Mouse (Mus musculus) midbrain, embryonic 14.5 days (tissue): ENCODE results near the gene Exosc5. TPM values are rescaled to one million over a fixed set of nuclear protein-coding genes. Genes with fewer than 3 reads are reported as not detected.
A peak's percentile ranks its signal among the peaks of the same experiment; 100 is the strongest.

Experiments used
- ATAC-seq: fragments of 200-750 bp; cut with Nextera tagmentation; 2 replicates; pipeline ENCODE4 v1.8.0; 2017; ENCODE audit warnings: moderate number of reproducible peaks, moderate library complexity; ENCODE audit not compliant: low FRiP score, low TSS enrichment
- DNase-seq: peaks from one replicate; pipeline ENCODE4 v3.0.0-alpha.2; 2015
- H3K27ac ChIP-seq: fragments of 300-500 bp; sonication (generic); replicated peaks from 2 replicates; pipeline ENCODE4 v1.5.1; 2014; ENCODE audit warnings: mild to moderate bottlenecking, low read depth, low read length, moderate library complexity
- H3K27me3 ChIP-seq: fragments of 300-500 bp; sonication (generic); 2 replicates; pipeline ENCODE4 v1.6.1; 2014; ENCODE audit warnings: low read length, control low read depth, mixed read lengths; ENCODE audit not compliant: control insufficient read depth, insufficient read depth
- H3K36me3 ChIP-seq: fragments of 300-500 bp; sonication (generic); 2 replicates; pipeline ENCODE4 v1.6.1; 2014; ENCODE audit warnings: low read length, control low read depth; ENCODE audit not compliant: control insufficient read depth, insufficient read depth
- H3K4me1 ChIP-seq: fragments of 300-500 bp; sonication (generic); 2 replicates; pipeline ENCODE4 v1.6.1; 2014; ENCODE audit warnings: mild to moderate bottlenecking, antibody characterized with exemption, low read length, control low read depth; ENCODE audit not compliant: control insufficient read depth, insufficient read depth
- H3K4me2 ChIP-seq: fragments of 300-500 bp; sonication (generic); 2 replicates; pipeline ENCODE4 v1.6.1; 2014; ENCODE audit warnings: mild to moderate bottlenecking, low read length, moderate library complexity
- H3K4me3 ChIP-seq: fragments of 300-500 bp; sonication (generic); replicated peaks from 2 replicates; pipeline ENCODE4 v1.5.1; 2014; ENCODE audit warnings: low read depth, low read length
- H3K9ac ChIP-seq: fragments of 300-500 bp; sonication (generic); replicated peaks from 2 replicates; pipeline ENCODE4 v1.6.1; 2014; ENCODE audit warnings: mild to moderate bottlenecking, low read length, moderate library complexity
- H3K9me3 ChIP-seq: fragments of 300-500 bp; sonication (generic); 2 replicates; pipeline ENCODE4 v1.6.1; 2016; ENCODE audit warnings: low read length, control low read depth, mixed read lengths; ENCODE audit not compliant: control insufficient read depth
- WGBS: fragments of 180-500 bp; shearing (Covaris S2); extraction: QIAGEN DNeasy Blood & Tissue Kit; methylation state at CpG from one replicate; pipeline ENCODE4 v1.1.7; 2014; 5-methylcytosine and 5-hydroxymethylcytosine counted together
- polyA plus RNA-seq: library from polyadenylated mRNA; unstranded; fragments of >200 nt; fragmentation: Nextera tagmentation; extraction: Ambion mirVana; gene quantifications from 2 replicates; pipeline ENCODE4 v1.2.1, GENCODE M21; 2014

The Exosc5 gene
- polyA plus RNA-seq, 1 experiment from 2014 or later, result 41.3 TPM

DNA sequence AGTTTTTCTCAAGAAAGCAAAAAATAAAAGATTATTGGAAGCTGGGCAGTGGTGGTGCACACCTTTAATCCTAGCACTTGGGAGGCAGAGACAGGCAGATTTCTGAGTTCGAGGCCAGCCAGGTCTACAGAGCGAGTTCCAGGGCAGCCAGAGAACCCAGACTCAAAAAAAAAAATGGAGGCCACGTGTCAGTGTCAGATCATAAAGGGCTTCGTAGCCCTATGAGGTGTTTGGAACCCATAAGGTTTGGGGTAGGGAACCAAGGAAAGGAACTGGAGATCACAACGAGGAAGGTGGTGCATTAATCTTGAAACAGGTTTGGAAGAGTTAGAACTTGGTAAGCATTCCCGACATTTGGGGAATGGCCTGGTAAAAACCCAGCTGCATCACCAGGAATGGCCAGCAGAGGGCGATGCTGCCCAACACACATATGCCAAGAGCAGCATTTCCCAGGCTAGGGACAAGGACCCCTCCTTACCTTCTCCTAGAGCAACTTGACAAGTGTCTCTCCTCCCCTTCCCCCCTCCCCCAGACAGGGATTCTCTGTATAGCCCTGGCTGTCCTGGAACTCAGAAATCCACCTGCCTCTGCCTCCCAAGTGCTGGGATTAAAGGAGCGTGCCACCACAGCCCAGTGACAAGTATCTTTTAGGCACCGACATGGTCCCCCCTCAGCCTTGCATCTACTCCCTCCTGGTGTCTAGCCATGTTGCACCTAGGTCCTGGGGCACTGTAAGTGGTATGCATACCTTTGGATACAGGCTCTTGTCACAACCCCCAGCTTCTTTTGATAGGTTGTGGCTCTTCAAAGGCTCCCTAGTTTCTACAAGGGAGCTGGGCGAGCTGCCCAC is 61.0 kb downstream of the Exosc5 start:
- peaks cover 8% of the 10 kb centered on the region for H3K4me1 ChIP-seq
- H3K9ac ChIP-seq, result no peak overlapping the region
- 66% methylated on average over 10 of the region's 10 CpGs for WGBS
- H3K4me2 ChIP-seq, result peak overlapping the region; percentile 78; the same call in 1 of the 2 replicates
- peaks cover 60% of the 10 kb centered on the region for H3K36me3 ChIP-seq
- ATAC-seq, result peak; percentile 51; the same call in 1 of the 2 replicates
- no peak overlapping the region for H3K27ac ChIP-seq
- no peak overlapping the region for H3K4me3 ChIP-seq
- peak; percentile 83 for DNase-seq
- no peaks in the 10 kb centered on the region for H3K9me3 ChIP-seq
- no peaks in the 10 kb centered on the region for H3K27me3 ChIP-seq

DNA sequence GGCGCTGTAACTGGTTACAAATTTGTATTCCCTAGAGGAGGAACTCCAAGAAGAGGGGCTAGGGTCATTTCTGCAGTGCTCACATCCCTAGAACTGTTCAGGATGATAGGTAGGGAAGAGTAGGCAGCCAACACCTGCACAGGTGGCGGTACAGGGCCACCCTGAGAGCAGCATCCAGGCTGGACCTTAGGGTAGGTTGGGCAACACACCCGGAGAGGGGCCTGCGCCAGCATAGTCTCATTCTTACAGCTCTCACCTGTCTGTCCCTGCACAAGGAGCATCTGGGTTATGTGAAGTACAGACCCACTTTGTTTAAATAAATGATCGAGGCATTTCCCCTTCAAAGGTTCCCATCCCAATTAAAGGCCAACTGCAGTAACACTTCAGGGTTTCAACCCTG is 61.8 kb downstream of the Exosc5 start:
- H3K4me2 ChIP-seq, result no peak overlapping the region
- peaks cover 60% of the 10 kb centered on the region for H3K36me3 ChIP-seq
- WGBS, result 94% methylated on average over 5 of the region's 5 CpGs
- no peaks in the 10 kb centered on the region for H3K9me3 ChIP-seq
- no peak for DNase-seq
- no peak overlapping the region for H3K9ac ChIP-seq
- no peak for ATAC-seq
- no peak overlapping the region for H3K4me3 ChIP-seq
- no peak overlapping the region for H3K27ac ChIP-seq
- H3K4me1 ChIP-seq, result peaks cover 8% of the 10 kb centered on the region
- H3K27me3 ChIP-seq, result no peaks in the 10 kb centered on the region

Other genes starting within 250 kb of the Exosc5 start
- gene Cxcl17, start 246.3 kb upstream of the Exosc5 start, polyA plus RNA-seq, result 0.29 TPM in 1 of 2 replicates, not detected in the other
- gene Ceacam1, start 181.6 kb upstream of the Exosc5 start, polyA plus RNA-seq, result 0.24 and 0.63 TPM in 2 replicates
- gene Ceacam2, start 119.3 kb upstream of the Exosc5 start, polyA plus RNA-seq, result 0.16 and 0.24 TPM in 2 replicates
- gene Erich4, start 43.3 kb upstream of the Exosc5 start, polyA plus RNA-seq, result not detected in 2 replicates
- gene Dmac2, start 39.8 kb upstream of the Exosc5 start, polyA plus RNA-seq, result 40.4 and 44.9 TPM in 2 replicates
- 0.30 and 0.50 TPM in 2 replicates for gene B3gnt8, start 32.5 kb upstream of the Exosc5 start, polyA plus RNA-seq
- gene Bckdha, start 183 bp upstream of the Exosc5 start, polyA plus RNA-seq, result 40.6 and 46.3 TPM in 2 replicates
- gene Tmem91, start 16.0 kb downstream of the Exosc5 start, polyA plus RNA-seq, result 32.8 and 46.5 TPM in 2 replicates
- gene B9d2, start 21.6 kb downstream of the Exosc5 start, polyA plus RNA-seq, result 44.3 and 47.9 TPM in 2 replicates
- gene Tgfb1, start 27.8 kb downstream of the Exosc5 start, polyA plus RNA-seq, result 0.67 and 1.1 TPM in 2 replicates
- 38.3 and 47.7 TPM in 2 replicates for gene Ccdc97, start 59.9 kb downstream of the Exosc5 start, polyA plus RNA-seq
- gene Hnrnpul1, start 95.6 kb downstream of the Exosc5 start, polyA plus RNA-seq, result 52.1 and 61.6 TPM in 2 replicates
- 9.3 and 20.2 TPM in 2 replicates for gene Axl, start 129.5 kb downstream of the Exosc5 start, polyA plus RNA-seq
- 1.4 and 2.1 TPM in 2 replicates for gene Cyp2s1, start 157.7 kb downstream of the Exosc5 start, polyA plus RNA-seq
- not detected in 2 replicates for gene Cyp2b10, start 238.5 kb downstream of the Exosc5 start, polyA plus RNA-seq